Mouse (Mus musculus) bone marrow, adult 2 months (tissue): ENCODE data around the gene Ada.

Source experiments
- CTCF ChIP-seq: fragments of 200-500 bp; IDR thresholded peaks from 2 replicates; pipeline ENCODE4 v1.5.1; 2011; ENCODE audit warnings: low read length, control low read depth; ENCODE audit not compliant: control insufficient read depth, insufficient read depth
- POLR2A ChIP-seq: fragments of 200-500 bp; IDR thresholded peaks from 2 replicates; pipeline ENCODE4 v1.6.1; 2011; ENCODE audit warnings: low read depth, mild to moderate bottlenecking, control low read depth, low read length, borderline replicate concordance; ENCODE audit not compliant: control insufficient read depth

DNA sequence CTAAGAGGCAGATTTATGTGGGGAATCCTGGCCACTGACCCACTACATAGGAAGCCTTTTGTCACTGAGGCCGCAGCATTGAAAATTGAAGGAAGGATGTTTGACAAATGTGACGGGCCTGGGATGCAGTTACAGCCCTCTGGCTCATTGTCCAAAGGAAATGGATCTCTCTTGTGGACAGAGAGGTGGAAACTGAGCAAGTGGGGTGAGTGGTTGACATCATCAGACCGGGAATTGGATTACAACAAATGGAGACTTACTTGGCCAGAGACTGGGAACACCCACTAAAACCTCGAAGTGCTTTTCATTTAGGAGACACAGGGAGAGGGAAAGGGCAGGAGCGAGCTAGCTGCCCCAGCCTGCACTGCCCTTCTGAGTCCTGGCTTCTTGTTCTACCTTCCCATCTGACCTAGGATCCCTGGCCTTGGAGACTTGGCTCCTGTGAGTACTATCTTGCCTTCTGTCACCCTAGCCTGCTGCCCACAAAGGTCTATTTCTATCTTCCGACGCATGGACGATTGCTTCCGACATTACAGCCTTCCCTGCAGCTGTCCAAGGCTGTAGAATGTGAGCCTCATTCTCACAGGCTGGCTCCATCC is 56.2 kb downstream of the Ada start:
- no peak for TF ChIP-seq CTCF
- TF ChIP-seq POLR2A, result no peak
